Mouse (Mus musculus) lung, embryonic 14.5 days (tissue): Measurements from ENCODE around the gene Krtap2-4. TPM values are rescaled to one million over a fixed set of nuclear protein-coding genes. Genes with fewer than 3 reads are reported as not detected.
A peak's percentile ranks its signal among the peaks of the same experiment; 100 is the strongest.
"Not testable (repeated sequence)": the region's sequence is repeated elsewhere in the genome, so short reads cannot be mapped to it uniquely, and the experiment has no call there.

ENCODE experiments used
- ATAC-seq: fragments of 200-750 bp; cut with Nextera tagmentation; 2 replicates; pipeline ENCODE4 v1.8.0; 2017; ENCODE audit warnings: mild to moderate bottlenecking, moderate TSS enrichment, moderate library complexity; ENCODE audit not compliant: insufficient read depth
- DNase-seq: peaks from one replicate; pipeline ENCODE4 v3.0.0-alpha.2; 2015
- H3K27ac ChIP-seq: fragments of 300-500 bp; sonication (generic); 2 replicates; pipeline ENCODE4 v1.5.1; 2014; ENCODE audit warnings: low read depth, mild to moderate bottlenecking, moderate library complexity
- H3K27me3 ChIP-seq: fragments of 300-500 bp; sonication (generic); 2 replicates; pipeline ENCODE4 v1.6.1; 2014; ENCODE audit warnings: low read length, control low read depth; ENCODE audit not compliant: insufficient read depth
- H3K36me3 ChIP-seq: fragments of 300-500 bp; sonication (generic); 2 replicates; pipeline ENCODE4 v1.6.1; 2014; ENCODE audit warnings: control low read depth; ENCODE audit not compliant: insufficient read depth
- H3K4me1 ChIP-seq: fragments of 300-500 bp; sonication (generic); 2 replicates; pipeline ENCODE4 v1.6.1; 2014; ENCODE audit warnings: antibody characterized with exemption, control low read depth; ENCODE audit not compliant: insufficient read depth
- H3K4me2 ChIP-seq: fragments of 300-500 bp; sonication (generic); 2 replicates; pipeline ENCODE4 v1.6.1; 2014; ENCODE audit warnings: mild to moderate bottlenecking
- H3K4me3 ChIP-seq: fragments of 300-500 bp; sonication (generic); 2 replicates; pipeline ENCODE4 v1.5.1; 2014; ENCODE audit warnings: low read depth, low read length
- H3K9ac ChIP-seq: fragments of 300-500 bp; sonication (generic); 2 replicates; pipeline ENCODE4 v1.6.1; 2014
- H3K9me3 ChIP-seq: fragments of 300-500 bp; sonication (generic); 2 replicates; pipeline ENCODE4 v1.6.1; 2016; ENCODE audit warnings: low read depth, low read length, control low read depth
- CTCF ChIP-seq: IDR thresholded peaks from 2 replicates; pipeline ENCODE4 v1.5.1; 2016; ENCODE audit warnings: antibody characterized with exemption, low read depth
- WGBS: fragments of 180-500 bp; shearing (Covaris S2); extraction: QIAGEN DNeasy Blood & Tissue Kit; methylation state at CpG from one replicate; pipeline ENCODE4 v1.1.7; 2014; 5-methylcytosine and 5-hydroxymethylcytosine counted together
- polyA plus RNA-seq: library from polyadenylated mRNA; unstranded; fragments of >200 nt; fragmentation: Nextera tagmentation; extraction: Ambion mirVana; gene quantifications from 2 replicates; pipeline ENCODE4 v1.2.1, GENCODE M21; 2014

Gene Krtap2-4
- polyA plus RNA-seq, 1 experiment from 2014 or later, result not detected

GRCm38 (mm10) chr11:99620335-99620734 lies 5.7 kb upstream of the Krtap2-4 start, which contains the start of gene Gm11562:
Gene Gm11562, minus strand, starts transcription at chr11:99620435.
- Histone ChIP-seq H3K27me3 (no peaks in the 10 kb centered on the region), H3K27ac (no peak within 1 kb of the TSS), H3K4me1 (no peaks in the 10 kb centered on the region), H3K4me2 (no peak within 1 kb of the TSS), H3K36me3 (no peaks in the 10 kb centered on the region), H3K9ac (no peak within 1 kb of the TSS), H3K9me3 (no peaks in the 10 kb centered on the region), H3K4me3 (no peak within 1 kb of the TSS)
- ATAC-seq (no peak), DNase-seq (no peak)
- WGBS, result 70% methylated on average over 2 of the region's 2 CpGs
- TF ChIP-seq CTCF, result no peak

GRCm38 (mm10) chr11:99610089-99610488 lies 4.6 kb downstream of the Krtap2-4 start, which contains the start of gene Gm11937:
Gene Gm11937, minus strand, starts transcription at chr11:99610189.
- not testable (repeated sequence) for H3K4me2 ChIP-seq, H3K4me1 ChIP-seq
- WGBS, result 54% methylated on average over 1 of the region's 2 CpGs

GRCm38 (mm10) chr11:99609126-99609525 lies 5.5 kb downstream of the Krtap2-4 start:
- DNase-seq, result no peak
- 75% methylated on average over 1 of the region's 1 CpGs for WGBS
- Histone ChIP-seq H3K9ac (no peak overlapping the region), H3K9me3 (no peaks in the 10 kb centered on the region), H3K4me3 (no peak overlapping the region), H3K27me3 (no peaks in the 10 kb centered on the region), H3K27ac (no peak overlapping the region), H3K36me3 (no peaks in the 10 kb centered on the region), H3K4me1 (no peaks in the 10 kb centered on the region), H3K4me2 (no peak overlapping the region)
- no peak for TF ChIP-seq CTCF
- no peak for ATAC-seq

More at GRCm38 (mm10) chr11:99610089-99610488, 4.6 kb downstream of the Krtap2-4 start, which contains the start of gene Gm11937:
- H3K36me3 ChIP-seq, H3K27me3 ChIP-seq, DNase-seq, H3K4me3 ChIP-seq, ATAC-seq, H3K27ac ChIP-seq, H3K9ac ChIP-seq, H3K9me3 ChIP-seq: not testable (repeated sequence)

GRCm38 (mm10) chr11:99603208-99603607 lies 11.4 kb downstream of the Krtap2-4 start, which contains the start of gene Gm11938:
Gene Gm11938, minus strand, starts transcription at chr11:99603308.
- not testable (repeated sequence) for H3K4me1 ChIP-seq, H3K4me2 ChIP-seq, H3K36me3 ChIP-seq, H3K9ac ChIP-seq, ATAC-seq, H3K4me3 ChIP-seq, DNase-seq, H3K27me3 ChIP-seq, H3K27ac ChIP-seq, H3K9me3 ChIP-seq
- WGBS, result 53% methylated on average over 1 of the region's 1 CpGs

- WGBS, result 83% methylated on average over 6 of the region's 6 CpGs
- not testable (repeated sequence) for H3K4me2 ChIP-seq, H3K27ac ChIP-seq, ATAC-seq, H3K4me3 ChIP-seq, H3K27me3 ChIP-seq, DNase-seq, H3K9ac ChIP-seq, H3K36me3 ChIP-seq, H3K4me1 ChIP-seq, H3K9me3 ChIP-seq
These were observed 16.9 kb downstream of the Krtap2-4 start, which contains the start of gene Krtap9-3 for GRCm38 (mm10) chr11:99597742-99598141. Gene Krtap9-3, minus strand, starts transcription at chr11:99598105.

- Histone ChIP-seq H3K9ac (no peak within 1 kb of the TSS), H3K27ac (no peak within 1 kb of the TSS), H3K4me2 (no peak within 1 kb of the TSS), H3K27me3 (no peaks in the 10 kb centered on the region), H3K4me3 (no peak within 1 kb of the TSS), H3K36me3 (no peaks in the 10 kb centered on the region), H3K4me1 (no peaks in the 10 kb centered on the region), H3K9me3 (no peaks in the 10 kb centered on the region)
- no peak for TF ChIP-seq CTCF
- 70% methylated on average over 6 of the region's 6 CpGs for WGBS
- ATAC-seq (no peak), DNase-seq (no peak)
These were observed 23.7 kb downstream of the Krtap2-4 start, which contains the start of gene Krtap1-3 for GRCm38 (mm10) chr11:99590981-99591380. Gene Krtap1-3, minus strand, starts transcription at chr11:99591339.

GRCm38 (mm10) chr11:99585096-99585495 lies 29.6 kb downstream of the Krtap2-4 start:
- Histone ChIP-seq H3K4me3 (no peak overlapping the region), H3K9ac (no peak overlapping the region), H3K4me1 (no peaks in the 10 kb centered on the region), H3K36me3 (no peaks in the 10 kb centered on the region), H3K27me3 (no peaks in the 10 kb centered on the region), H3K27ac (no peak overlapping the region), H3K4me2 (no peak overlapping the region), H3K9me3 (no peaks in the 10 kb centered on the region)
- peak; percentile 13 for DNase-seq
- ATAC-seq, result no peak
- no peak for TF ChIP-seq CTCF
- WGBS, result 78% methylated on average over 7 of the region's 7 CpGs
